Mouse (Mus musculus): ENCODE data around the gene Igf2r.

Igf2r gene

DNA sequence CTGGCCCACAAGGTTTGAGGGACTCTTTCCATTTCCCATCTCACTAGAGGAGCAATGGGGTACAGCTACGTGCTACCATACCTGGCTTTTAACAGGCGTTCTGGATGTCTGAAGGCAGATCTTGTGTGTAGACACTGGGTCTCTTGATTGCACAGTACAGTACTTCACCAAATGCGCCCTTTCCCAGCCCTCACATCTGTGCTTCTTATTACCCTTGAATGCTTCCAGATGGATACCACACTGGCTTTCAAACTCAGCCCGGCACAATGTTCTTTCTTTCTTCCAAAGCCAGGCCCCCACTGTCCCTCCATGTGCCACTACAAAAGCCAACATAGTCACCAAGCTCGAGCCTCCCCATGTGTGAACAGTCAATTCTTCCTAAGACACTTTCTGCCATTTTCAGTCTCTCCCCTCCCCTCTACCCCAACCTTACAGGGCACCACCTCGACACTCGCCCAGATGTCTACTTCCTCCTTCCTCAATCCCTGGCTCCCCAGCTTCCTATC is 97.1 kb downstream of the Igf2r start:
- DNase-seq (ENCODE audit: low spot score) = no peak

DNA sequence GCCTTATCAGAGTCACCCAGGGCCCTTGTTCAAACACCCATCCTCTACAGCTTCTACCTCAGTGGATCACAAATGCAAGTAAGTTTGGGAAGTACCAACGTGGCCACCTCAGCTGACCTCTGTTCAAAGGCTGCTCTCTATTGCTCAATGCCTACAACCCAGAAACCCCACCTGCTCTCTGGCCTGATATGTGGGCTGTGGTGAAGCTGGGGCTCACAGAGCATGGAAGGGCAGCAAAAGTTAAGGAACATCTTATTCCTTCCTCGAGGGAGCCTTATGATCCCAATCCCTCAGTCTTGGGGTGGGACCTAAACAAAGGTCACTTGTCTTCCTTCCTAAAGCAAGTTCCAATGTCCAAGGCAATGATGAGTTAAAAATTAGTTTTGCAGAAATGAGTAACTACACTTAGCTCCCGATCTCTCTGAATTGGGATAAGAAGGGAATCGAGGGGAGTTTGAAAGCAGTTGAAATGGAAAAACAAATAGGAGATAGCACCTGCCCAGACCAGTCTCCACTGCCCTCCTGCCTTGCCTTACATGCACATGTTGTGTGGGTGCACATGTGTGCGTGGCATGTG is 98.3 kb downstream of the Igf2r start:
- DNase-seq (ENCODE audit: low spot score) = no peak

DNA sequence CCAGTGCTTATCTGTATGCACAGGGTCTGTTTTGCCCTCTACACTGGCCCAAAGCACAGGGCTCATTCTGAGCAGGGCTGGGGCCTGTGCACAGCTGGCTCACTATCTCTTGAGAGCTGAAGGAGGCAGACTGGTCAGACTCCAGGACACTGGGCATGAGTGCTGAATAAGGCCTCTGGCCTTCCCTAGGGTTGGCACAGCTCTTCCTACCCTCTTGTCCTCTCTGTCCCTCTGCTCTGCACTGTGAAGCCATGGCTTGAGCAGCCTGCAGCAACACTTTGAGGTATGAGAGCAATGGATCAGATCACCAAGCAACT is 100.1 kb downstream of the Igf2r start:
- no peak for DNase-seq (ENCODE audit: low spot score)

DNA sequence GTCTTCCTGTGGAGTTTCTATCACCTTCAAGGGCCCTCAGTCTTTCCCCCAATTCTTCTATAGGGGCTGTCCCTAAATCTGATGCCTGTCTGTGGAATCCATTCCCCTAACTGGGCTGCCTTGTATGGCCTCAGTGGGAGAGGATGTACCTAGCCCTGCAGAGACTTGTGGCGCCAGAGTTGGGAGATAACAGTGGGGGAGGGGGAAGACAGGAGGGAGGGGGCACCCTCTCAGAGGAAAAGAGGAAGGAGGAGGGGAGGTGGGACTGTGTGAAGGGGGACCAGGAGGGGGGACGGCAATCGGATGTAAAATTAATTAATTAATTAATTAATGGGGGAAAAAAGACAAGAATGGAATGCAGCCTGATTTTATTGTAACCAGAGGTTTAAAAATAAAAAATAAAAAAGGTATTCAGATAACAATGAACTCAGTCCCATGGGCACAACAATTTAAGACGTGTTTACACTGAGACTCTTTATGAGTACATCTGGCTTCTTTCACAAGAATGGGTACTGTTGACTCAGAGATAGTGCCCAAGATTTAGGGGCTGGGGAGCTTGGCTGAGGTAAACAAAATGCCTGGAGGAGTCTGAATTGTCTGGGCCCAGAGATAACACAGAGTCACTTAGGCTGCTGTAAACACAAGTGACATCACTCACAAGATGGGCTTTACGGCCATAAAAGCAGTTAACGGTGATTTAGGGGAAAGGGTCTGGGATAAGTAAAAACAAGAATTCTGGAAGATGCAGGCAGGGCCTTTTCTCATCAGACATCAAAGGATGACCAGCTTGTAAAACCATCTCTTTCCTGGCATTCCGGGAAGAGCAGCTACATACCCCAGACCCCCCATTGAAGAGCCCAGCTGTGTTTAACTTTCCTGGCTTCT is 100.7 kb downstream of the Igf2r start:
- DNase-seq (ENCODE audit: low spot score) = no peak

DNA sequence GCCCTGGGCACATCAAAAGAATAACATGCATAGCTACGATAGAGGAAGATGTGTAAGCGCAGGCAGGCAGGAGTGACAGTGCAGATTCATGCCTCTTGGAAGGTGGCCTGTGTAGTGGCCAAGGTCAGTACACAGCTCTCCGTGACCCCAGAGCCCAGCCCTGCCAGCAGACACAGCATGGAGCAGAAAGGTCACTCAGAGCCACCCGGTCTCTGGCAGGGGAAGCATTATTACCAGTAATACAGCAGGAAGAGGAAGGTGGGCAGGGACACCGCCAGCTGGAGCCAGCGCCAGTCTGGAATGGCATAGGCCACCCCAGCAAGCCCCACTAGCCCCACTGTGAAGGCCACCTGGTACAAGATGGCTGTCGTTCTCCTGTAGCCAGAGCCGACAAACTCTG is 105.3 kb downstream of the Igf2r start:
- DNase-seq (ENCODE audit: low spot score) = no peak

DNA sequence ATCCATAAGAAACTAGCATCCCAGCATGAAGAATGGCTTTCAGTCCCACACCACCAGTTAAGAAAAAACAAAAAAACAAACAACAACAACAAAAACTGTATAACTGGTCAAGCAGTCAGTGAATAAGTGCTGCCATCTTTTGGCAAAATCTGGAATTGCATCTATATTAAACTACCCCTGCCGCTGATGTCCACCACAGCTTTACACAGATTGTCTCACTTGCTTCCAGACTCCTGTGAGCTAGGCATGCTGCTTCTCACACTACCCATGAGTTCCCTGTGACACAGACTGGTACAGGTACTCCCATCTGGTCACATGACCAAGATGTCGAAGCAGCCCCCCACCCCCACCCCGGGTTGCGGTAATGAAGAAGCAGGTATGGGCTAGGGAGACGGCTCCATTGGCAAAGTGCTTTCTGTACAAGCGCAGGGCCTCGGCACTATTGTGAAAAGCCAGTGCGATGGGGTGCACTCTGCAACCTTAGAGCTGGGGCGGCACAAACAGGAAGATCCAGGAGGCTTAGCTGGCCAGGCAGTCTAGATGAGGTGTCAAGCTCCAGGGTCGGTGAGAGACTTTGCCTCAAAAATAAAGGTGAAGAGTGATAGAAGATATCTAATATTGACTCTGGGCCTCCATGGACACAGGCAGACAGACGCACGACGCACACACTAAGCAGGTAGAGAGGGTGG is 108.7 kb downstream of the Igf2r start:
- DNase-seq (ENCODE audit: low spot score) = peak; percentile 33

DNA sequence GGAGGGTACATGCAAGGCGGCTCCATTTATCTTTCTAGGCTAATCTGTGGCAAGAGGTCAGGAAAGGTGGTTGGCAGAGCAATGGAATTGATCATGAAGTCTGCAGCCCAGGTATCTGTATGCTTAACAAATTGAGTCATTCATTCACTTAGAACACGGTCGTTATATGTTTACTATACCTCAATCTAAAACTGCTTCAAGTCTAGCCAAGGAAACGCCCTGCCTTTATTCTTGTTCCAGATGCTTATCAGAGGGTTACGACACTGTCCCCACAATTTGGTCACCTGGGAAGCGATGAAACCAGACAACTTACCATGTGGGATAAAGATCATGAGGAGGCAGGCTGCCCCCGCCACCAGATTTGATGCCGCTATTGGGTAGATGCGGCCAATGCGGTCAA is 110.2 kb downstream of the Igf2r start:
- DNase-seq (ENCODE audit: low spot score) = no peak

DNA sequence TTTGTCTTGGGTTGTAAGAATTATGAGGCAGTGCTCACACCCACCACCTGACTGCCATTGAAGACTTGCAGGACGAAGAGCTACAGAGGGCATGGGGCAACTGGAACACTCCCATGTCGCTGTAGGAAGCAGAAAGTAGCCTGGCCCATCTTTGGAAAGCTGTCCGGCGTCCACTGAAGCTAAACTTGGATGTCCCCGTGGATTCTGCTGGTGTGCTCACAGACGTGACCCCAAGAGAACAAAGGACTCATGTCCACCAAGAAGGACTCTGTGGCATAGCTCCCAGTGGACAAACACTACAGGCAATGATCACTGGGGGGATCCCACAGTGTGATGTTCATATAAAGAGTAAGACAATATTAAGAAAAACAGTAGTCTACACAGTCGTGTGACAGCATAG is 110.7 kb downstream of the Igf2r start:
- no peak for DNase-seq (ENCODE audit: low spot score)

DNA sequence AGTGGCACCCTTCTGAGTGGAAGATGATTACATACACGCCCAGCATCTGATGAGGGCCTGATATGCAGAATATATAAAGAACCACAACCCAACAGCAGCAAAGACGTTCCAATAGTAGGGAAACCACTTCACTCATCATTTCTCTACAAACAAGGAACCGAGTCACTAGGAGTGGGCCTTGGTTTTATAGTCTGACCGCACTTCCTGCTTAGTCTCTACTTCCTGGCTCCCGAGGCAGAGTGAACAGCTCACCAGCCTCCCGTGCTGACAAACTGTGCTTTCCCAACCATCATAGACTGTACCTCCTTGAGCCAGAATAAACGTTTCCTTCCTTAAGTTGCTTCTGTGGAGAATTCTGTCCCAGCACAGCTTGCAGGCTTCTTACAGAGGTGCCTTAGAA is 113.6 kb downstream of the Igf2r start:
- DNase-seq (ENCODE audit: low spot score) = no peak

DNA sequence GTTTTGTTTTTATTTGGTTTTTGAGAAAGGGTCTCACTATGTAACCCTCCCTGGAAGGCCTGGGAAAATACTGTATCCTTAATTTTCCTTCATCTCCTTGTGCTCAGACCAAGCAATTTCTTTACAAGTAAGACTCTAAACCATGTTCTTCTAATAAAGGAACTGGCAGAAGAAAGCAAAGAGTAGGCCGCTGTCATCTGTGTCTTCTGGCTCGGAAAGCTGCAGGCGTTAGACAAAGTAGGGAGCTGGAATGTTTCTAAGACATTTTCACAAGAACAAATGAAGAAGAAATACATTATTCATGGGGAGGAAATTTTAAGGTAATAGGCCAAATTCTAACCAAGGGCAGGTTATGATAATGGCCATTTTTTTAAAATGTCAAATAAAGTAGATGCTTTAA is 115.4 kb downstream of the Igf2r start:
- no peak for DNase-seq (ENCODE audit: low spot score)

DNA sequence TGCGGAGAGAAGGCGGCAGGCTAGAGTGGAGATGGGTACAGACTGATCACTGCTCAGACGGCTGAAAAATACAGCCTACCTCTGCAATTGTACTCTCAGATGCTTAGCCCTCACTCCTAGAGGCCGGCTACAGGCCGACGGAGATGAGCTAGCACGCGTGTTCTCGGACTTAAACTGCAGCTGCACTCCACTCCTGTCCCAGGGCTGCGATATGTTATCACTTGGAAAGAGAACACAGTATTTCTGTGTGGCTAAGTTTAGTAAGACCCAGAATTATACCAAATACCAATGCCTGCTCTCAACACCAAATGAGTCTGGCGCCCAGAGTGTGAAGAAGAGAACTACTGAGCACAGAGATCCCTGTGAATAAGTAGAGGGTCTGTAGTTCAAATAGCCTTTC is 116.9 kb downstream of the Igf2r start:
- no peak for DNase-seq (ENCODE audit: low spot score)

DNA sequence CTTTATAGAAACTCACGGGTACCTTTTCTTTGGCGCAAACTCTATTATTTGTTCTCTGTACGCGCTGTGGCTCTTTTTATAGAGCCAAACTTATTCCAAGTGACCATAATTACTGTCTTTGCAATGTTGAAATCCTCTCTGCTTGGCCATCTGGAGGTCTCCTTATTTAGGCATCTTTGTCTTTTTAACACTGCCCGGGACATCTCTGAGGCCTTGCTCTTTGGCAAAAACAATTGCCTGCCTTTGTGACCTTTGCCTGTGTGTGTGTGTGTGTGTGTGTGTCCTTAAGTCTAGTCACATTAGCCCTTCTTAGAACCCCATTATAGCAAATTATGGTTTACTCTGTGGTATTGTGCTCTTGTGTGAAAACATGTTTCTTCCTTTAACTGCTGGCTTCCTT is 124.0 kb downstream of the Igf2r start:
- no peak for DNase-seq (ENCODE audit: low spot score)

DNA sequence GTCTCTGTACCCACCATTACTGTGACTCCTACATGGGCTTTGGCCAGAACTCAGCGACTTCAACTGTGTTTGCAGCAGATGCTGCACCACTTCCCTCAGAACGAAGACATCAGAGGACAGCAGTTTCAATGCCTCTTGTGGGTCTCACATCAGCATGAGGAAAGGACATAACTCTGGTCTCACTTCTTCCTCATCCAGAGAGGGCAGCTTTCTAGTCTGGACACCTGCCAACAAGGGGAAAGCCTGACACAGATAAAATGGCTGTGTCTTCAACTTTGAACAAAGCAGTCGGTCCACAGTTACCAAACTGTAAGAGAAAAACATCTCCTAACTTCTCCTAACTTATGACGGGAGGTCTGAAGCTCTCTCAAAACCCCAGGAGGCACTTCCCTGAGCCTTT is 128.4 kb downstream of the Igf2r start:
- no peak for DNase-seq (ENCODE audit: low spot score)

DNA sequence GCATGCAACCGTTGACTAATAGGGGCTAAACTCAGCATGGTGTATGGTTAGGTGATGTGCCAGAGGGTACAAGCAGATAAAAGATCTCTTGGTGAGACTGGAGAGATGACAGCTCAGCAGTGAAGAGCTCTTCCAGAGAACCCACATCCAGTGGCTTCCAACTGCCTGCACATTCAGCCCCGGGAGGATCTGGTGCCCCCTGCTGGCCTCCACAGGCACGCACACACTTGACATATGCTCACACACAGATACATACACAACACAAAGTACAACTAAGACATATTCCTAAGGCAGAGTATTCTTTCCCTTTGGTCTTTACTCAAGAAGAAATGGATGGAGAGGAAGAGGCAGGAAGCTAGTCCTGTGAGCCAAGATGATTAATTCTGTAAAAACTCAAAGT is 129.9 kb downstream of the Igf2r start:
- DNase-seq (ENCODE audit: low spot score) = no peak

DNA sequence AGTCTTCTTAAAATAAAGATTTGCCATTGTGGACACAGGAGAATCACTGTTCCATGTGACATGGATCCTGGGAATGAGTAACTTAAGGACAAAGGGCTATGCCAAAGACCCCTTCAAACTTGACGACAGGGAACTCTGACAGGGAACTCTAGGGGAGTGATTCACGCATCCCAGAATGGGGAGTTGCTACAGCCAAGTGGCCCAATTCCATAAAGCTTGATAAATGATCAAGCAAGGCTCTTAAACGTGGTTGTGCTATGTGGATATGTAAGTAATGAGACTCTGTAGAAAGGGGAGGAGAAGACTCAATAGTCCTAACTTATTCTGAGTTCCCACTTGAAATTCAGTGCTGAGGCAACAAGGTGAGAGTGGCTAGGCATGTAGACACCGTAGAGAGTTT is 134.7 kb downstream of the Igf2r start:
- DNase-seq (ENCODE audit: low spot score) = no peak
